Mouse (Mus musculus): ENCODE measurements around the gene Gsdma2. TPM values are rescaled to one million over a fixed set of nuclear protein-coding genes. Genes with fewer than 3 reads are reported as not detected.

The Gsdma2 gene
- polyA plus RNA-seq, 1 experiment from 2014 or later: not detected

- no peaks in the 10 kb centered on the region for H3K27me3 ChIP-seq (ENCODE audit: insufficient read depth, low read length)
- 1% methylated on average over 23 of the region's 23 CpGs for WGBS
Observed at GRCm38 (mm10) chr11:98682811-98683210, 36.3 kb downstream of the Gsdma2 start.

GRCm38 (mm10) chr11:98685642-98686041 lies 39.1 kb downstream of the Gsdma2 start:
- H3K4me3 ChIP-seq (replicated peaks; ENCODE audit: low read depth, low read length): no peak overlapping the region
- H3K9me3 ChIP-seq (replicated peaks; ENCODE audit: low read length): no peaks in the 10 kb centered on the region
- no peak for ATAC-seq (replicated peaks; ENCODE audit: low FRiP score, low read depth)
- H3K9ac ChIP-seq (ENCODE audit: low read depth, low read length): no peak overlapping the region
- peaks cover 42% of the 10 kb centered on the region for H3K36me3 ChIP-seq (ENCODE audit: insufficient read depth, low read length)
- no peak for TF ChIP-seq CTCF (IDR thresholded peaks at IDR 0.05; ENCODE audit: low read depth)
- no peak for DNase-seq (ENCODE audit: low spot score)
- no peaks in the 10 kb centered on the region for H3K27me3 ChIP-seq (ENCODE audit: insufficient read depth, low read length)
- H3K4me2 ChIP-seq (ENCODE audit: low read length): no peak overlapping the region
- 0 out of 2 replicates have a peak, but pooled peaks cover 3% of the 10 kb centered on the region for H3K4me1 ChIP-seq (replicated peaks; ENCODE audit: insufficient read depth, low read length)
- peak overlapping the region; percentile 38; the same call in 1 of the 2 replicates for H3K27ac ChIP-seq
- 88% methylated on average over 9 of the region's 9 CpGs for WGBS

More at GRCm38 (mm10) chr11:98682811-98683210, 36.3 kb downstream of the Gsdma2 start:
- ATAC-seq (replicated peaks; ENCODE audit: low FRiP score, low read depth) (peak; percentile 1; the same call in 1 of the 2 replicates), DNase-seq (ENCODE audit: low spot score) (no peak)
- Histone ChIP-seq H3K36me3 (ENCODE audit: insufficient read depth, low read length) (peaks cover 26% of the 10 kb centered on the region), H3K4me1 (replicated peaks; ENCODE audit: insufficient read depth, low read length) (0 out of 2 replicates have a peak, but pooled peaks cover 3% of the 10 kb centered on the region), H3K4me3 (replicated peaks; ENCODE audit: low read depth, low read length) (peak overlapping the region; percentile 99), H3K4me2 (ENCODE audit: low read length) (peak overlapping the region; percentile 62), H3K27ac (peak overlapping the region; percentile 93), H3K9ac (ENCODE audit: low read depth, low read length) (peak overlapping the region; percentile 99), H3K9me3 (replicated peaks; ENCODE audit: low read length) (no peaks in the 10 kb centered on the region)
- TF ChIP-seq CTCF (IDR thresholded peaks at IDR 0.05; ENCODE audit: low read depth): no peak

GRCm38 (mm10) chr11:98686976-98687375 lies 40.4 kb downstream of the Gsdma2 start:
- ATAC-seq (replicated peaks; ENCODE audit: low FRiP score, low read depth): peak; percentile 64
- WGBS: 39% methylated on average over 4 of the region's 4 CpGs
- peak overlapping the region; percentile 38 for H3K27ac ChIP-seq

GRCm38 (mm10) chr11:98688009-98688408 lies 41.5 kb downstream of the Gsdma2 start:
- Histone ChIP-seq H3K9me3 (replicated peaks; ENCODE audit: low read length) (no peaks in the 10 kb centered on the region), H3K4me1 (replicated peaks; ENCODE audit: insufficient read depth, low read length) (0 out of 2 replicates have a peak, but pooled peaks cover 3% of the 10 kb centered on the region), H3K36me3 (ENCODE audit: insufficient read depth, low read length) (peaks cover 64% of the 10 kb centered on the region), H3K27ac (peak overlapping the region; percentile 38), H3K4me2 (ENCODE audit: low read length) (no peak overlapping the region), H3K4me3 (replicated peaks; ENCODE audit: low read depth, low read length) (no peak overlapping the region), H3K27me3 (ENCODE audit: insufficient read depth, low read length) (no peaks in the 10 kb centered on the region), H3K9ac (ENCODE audit: low read depth, low read length) (no peak overlapping the region)
- ATAC-seq (replicated peaks; ENCODE audit: low FRiP score, low read depth): peak; percentile 48
- no peak for DNase-seq (ENCODE audit: low spot score)
- no peak for TF ChIP-seq CTCF (IDR thresholded peaks at IDR 0.05; ENCODE audit: low read depth)
- WGBS: 65% methylated on average over 8 of the region's 8 CpGs

More at GRCm38 (mm10) chr11:98686976-98687375, 40.4 kb downstream of the Gsdma2 start:
- no peaks in the 10 kb centered on the region for H3K27me3 ChIP-seq (ENCODE audit: insufficient read depth, low read length)
- H3K9ac ChIP-seq (ENCODE audit: low read depth, low read length): no peak overlapping the region
- peaks cover 55% of the 10 kb centered on the region for H3K36me3 ChIP-seq (ENCODE audit: insufficient read depth, low read length)
- 0 out of 2 replicates have a peak, but pooled peaks have one; percentile 13 for TF ChIP-seq CTCF (IDR thresholded peaks at IDR 0.05; ENCODE audit: low read depth)
- H3K9me3 ChIP-seq (replicated peaks; ENCODE audit: low read length): no peaks in the 10 kb centered on the region
- no peak overlapping the region for H3K4me2 ChIP-seq (ENCODE audit: low read length)
- peak; percentile 37 for DNase-seq (ENCODE audit: low spot score)
- 0 out of 2 replicates have a peak, but pooled peaks cover 3% of the 10 kb centered on the region for H3K4me1 ChIP-seq (replicated peaks; ENCODE audit: insufficient read depth, low read length)
- no peak overlapping the region for H3K4me3 ChIP-seq (replicated peaks; ENCODE audit: low read depth, low read length)

GRCm38 (mm10) chr11:98693201-98693600 lies 46.6 kb downstream of the Gsdma2 start:
- Histone ChIP-seq H3K36me3 (ENCODE audit: insufficient read depth, low read length) (peaks cover 62% of the 10 kb centered on the region), H3K4me3 (replicated peaks; ENCODE audit: low read depth, low read length) (no peak overlapping the region), H3K27me3 (ENCODE audit: insufficient read depth, low read length) (no peaks in the 10 kb centered on the region), H3K9ac (ENCODE audit: low read depth, low read length) (no peak overlapping the region), H3K27ac (no peak overlapping the region), H3K4me1 (replicated peaks; ENCODE audit: insufficient read depth, low read length) (peaks cover 11% of the 10 kb centered on the region), H3K4me2 (ENCODE audit: low read length) (no peak overlapping the region), H3K9me3 (replicated peaks; ENCODE audit: low read length) (no peaks in the 10 kb centered on the region)
- WGBS: 67% methylated on average over 13 of the region's 13 CpGs
- TF ChIP-seq CTCF (IDR thresholded peaks at IDR 0.05; ENCODE audit: low read depth): no peak
- ATAC-seq (replicated peaks; ENCODE audit: low FRiP score, low read depth): no peak
- DNase-seq (ENCODE audit: low spot score): no peak

GRCm38 (mm10) chr11:98693746-98694145 lies 47.2 kb downstream of the Gsdma2 start:
- Histone ChIP-seq H3K9ac (ENCODE audit: low read depth, low read length) (no peak overlapping the region), H3K4me1 (replicated peaks; ENCODE audit: insufficient read depth, low read length) (peaks cover 11% of the 10 kb centered on the region), H3K4me3 (replicated peaks; ENCODE audit: low read depth, low read length) (no peak overlapping the region), H3K27me3 (ENCODE audit: insufficient read depth, low read length) (no peaks in the 10 kb centered on the region), H3K9me3 (replicated peaks; ENCODE audit: low read length) (no peaks in the 10 kb centered on the region), H3K4me2 (ENCODE audit: low read length) (no peak overlapping the region), H3K27ac (no peak overlapping the region), H3K36me3 (ENCODE audit: insufficient read depth, low read length) (peaks cover 59% of the 10 kb centered on the region)
- DNase-seq (ENCODE audit: low spot score) (no peak), ATAC-seq (replicated peaks; ENCODE audit: low FRiP score, low read depth) (no peak)
- WGBS: 81% methylated on average over 9 of the region's 9 CpGs
- no peak for TF ChIP-seq CTCF (IDR thresholded peaks at IDR 0.05; ENCODE audit: low read depth)

Measured in kidney, postnatal 0 days (tissue).